Mouse (Mus musculus) MEL-GATA-1-ER (cell line): ENCODE measurements around the gene Kdm2b.

Experiments
- DNase-seq: peaks from one replicate; pipeline ENCODE4 v3.0.0-alpha.2; 2012; ENCODE audit warnings: low read depth; ENCODE audit errors: extremely low read depth

Kdm2b gene

DNA sequence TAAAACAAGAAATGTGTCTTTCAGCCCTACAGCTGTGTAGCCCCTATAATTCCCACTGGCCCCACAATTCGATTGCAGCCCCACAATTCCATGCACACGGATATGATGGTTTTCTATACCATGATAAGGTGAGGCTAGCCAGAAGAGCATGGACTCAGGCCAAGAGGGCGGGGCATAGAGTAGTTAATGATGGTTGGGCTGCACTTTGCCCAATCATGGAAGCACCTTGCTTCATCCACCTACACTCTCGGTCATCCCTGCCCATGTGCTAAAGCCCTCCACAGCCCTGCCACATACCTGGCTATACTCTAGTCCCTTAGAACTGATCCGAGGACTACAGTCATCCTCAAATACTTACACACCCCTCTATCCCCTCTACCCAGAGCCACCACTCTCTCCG lies 61.9 kb downstream of the Kdm2b start:
- DNase-seq = no peak

DNA sequence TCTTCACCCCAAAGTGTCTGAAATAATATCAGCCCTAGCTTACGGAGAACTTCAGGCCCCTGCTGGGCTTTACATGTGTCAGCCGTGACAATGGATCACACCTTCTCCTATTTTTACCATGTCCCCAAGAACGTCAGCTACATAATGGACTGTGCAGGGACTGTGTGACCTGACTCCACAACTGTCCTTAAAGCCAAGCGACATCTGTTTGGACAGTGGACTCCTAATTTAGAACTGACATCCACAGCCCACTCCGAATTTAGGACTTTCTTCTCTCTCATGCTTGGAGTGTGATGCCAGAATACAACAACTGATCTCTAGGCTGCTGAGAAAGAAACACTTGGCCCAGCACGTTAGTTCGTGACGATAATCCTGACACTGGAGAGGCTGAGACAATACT lies 62.5 kb downstream of the Kdm2b start:
- DNase-seq = no peak

DNA sequence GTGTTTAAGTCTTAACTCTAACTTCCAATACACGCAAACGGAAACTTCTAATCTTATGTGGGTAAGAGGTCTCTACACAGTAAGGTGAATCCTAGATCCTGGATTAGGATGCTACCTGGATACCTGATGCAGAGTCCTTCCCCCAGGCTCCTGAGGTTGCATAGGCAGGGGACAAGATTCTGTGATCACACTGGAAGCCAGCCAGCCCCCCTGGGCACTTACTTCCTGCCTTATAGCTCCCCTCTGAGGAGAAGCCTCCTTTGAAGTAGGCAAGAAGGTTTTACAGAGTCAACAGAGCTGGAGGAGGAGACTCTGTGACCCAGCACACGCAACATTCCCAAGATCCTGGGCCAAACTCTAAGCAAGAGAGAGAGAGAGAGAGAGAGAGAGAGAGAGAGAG lies 63.3 kb downstream of the Kdm2b start:
- DNase-seq = no peak

DNA sequence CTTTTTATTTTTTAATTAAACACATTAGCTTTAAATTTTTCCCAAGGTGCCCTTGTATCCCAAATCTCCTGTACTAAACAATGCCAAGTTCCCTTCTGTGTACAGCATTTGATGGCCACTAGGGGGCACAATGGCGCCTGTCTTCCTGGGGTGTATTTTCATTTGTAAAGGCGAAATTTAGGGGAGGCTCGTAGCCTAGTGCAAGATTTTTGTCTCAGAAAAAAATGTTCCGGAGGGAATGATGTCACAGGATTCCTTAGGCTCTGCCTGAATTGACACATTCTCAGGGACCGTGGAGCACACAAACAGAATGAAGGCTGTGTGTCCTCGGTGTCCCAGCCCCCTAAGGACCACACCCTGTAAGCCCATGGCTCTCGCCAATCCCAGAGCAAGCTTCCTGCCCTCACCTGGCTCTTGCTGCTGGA lies 64.1 kb downstream of the Kdm2b start:
- DNase-seq = no peak

DNA sequence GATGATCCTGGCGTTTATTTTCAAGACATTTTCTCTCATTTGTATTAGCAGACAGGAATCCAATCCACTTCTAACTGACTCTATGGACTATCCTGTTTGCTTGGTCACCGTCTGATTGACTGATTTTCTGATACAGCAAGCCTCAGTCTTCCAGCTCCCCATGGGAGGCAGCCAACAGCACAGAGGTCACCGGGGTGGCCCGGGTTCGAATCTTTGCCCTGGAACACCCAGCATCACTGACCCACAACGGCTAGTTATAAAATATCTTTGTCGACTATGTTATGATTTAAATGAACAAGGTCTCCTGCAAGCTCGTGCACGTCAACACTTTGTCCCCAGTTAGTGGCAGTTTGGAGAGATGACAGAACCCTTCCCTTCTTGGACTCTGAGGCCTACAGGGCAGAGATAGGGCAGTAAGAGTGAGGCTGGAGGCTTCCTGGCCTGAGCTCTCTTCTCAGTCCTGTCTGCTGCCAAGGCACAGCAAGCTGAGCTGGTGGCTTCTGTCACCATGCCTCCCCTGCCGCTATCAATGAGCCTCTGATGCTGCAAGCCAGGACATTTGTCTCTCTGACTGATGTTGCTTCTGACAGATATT lies 65.7 kb downstream of the Kdm2b start:
- no peak for DNase-seq

DNA sequence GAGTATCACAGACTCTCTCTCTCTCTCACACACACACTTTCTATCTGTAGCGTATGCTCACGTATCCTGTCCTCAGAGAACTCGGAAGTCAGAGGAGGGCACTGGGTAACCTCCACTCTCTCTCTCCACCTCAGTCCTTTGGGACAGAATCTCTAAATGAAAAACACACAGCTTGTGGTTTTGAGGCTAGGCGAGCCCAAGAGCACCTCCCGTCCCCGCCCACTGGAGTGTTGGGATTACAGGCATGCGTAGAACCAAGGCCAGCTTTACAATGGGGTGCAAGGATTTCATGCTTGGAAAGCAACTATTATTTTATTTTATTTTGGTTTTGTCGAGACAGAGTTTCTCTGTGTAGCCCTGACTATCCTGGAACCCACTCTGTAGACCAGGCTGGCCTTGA lies 67.7 kb downstream of the Kdm2b start:
- DNase-seq = no peak

DNA sequence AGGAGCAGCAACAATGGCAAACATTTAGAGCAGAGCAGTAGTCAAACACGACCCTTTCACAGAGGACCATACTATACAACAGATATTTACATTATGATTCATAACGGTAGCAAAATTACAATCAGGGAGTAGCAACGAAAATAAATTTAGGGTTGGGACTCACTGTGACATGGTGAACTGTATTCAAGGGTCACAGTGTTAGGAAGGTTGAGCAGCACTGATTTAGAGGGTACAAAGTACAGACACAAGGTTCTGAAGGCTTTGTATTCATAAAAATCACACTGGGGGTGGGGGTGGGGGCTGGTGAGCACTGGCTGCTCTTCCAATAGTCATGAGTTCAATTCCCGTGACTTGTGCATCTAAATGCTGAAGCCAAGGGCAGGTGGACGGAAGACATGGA lies 69.1 kb downstream of the Kdm2b start:
- no peak for DNase-seq

DNA sequence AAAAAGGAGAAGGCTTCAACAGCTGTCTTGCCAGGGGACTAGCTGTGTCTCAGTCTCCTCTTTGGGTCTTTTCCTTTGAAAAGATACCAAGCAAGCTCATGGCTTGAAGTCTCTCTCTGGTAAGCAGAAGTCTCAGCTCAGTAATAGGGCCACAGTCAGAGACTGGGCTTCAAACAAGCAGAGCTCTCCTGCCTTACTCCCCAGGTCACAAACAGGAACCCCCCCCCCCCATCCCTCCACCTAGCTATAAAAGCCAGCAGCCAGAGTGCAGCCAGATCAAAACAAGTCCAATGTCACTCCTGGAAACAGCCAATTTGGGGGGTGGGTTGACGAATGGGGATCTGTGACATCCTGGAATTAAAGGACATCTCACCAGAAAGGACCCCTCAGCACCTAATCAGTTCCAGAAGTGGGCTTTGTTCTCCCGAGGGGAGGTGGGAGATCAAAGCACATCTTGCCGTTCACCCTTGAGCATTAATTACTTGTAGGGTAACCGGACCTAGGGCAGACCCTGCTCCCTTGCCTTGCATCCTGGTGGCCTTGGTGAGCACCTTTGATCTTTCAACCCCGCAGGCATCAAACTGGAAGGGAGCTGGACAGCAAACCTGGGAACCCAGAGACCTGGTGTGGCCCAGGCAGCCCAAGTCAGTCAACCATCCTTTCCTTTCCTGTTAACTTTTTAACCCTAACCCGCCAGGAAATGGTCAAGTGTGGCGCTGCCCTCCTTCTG lies 71.5 kb downstream of the Kdm2b start:
- DNase-seq = no peak

DNA sequence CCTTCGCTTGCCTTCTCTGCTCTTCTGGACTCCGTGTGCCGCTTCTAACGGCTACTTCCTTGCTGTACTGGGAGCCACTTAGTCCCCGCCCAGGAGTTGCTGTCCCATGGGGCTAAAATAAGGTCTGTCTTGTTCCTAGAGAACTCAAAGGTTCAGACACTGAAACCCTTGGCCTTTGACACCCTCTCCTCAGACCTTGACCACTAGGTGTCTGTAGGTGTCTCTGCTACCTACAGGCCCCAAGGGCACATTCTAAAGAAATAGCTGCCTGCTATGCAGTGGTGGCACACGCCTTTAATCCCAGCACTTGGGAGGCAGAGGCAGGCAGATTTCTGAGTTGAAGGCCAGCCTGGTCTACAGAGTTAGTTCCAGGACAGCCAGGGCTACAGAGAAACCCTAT lies 73.5 kb downstream of the Kdm2b start:
- no peak for DNase-seq

DNA sequence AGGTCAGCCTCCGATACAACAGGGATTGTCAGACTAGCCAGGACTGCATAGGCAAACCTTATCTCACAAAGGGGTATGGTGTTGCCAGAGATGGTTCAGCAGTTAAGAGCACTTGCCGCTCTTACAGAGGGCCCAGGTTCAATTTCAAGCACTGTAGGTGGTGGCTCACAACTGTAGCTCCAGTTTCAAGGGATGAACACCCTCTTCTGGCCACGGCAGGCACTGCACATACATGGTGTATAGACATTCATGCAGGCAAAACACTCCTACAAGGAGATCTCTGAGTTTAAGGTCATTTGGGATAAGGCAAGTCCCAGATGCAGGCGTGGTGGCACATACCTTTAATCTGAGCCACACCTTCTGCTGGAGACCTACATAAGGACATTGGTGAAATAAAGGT lies 76.8 kb downstream of the Kdm2b start:
- DNase-seq = no peak

DNA sequence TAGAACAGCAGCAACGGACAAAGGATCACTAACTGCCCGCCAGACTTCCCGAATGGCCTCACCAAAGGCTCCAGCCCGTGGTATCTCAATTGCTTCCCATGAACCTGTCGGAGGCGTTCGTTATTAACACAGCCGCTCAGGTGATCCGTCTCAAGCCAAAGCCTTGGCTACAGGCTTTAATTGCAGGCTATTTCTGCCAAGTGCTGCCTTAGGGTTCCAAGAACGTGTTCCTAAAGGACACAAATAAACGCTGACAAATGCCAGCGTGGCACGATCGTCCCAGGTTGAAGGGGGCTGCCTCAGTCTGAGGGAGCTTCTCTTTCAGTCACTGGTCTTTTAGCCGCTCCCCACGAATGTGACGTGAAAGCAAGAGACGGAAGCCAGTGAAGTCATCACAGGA lies 80.1 kb downstream of the Kdm2b start:
- DNase-seq = no peak

DNA sequence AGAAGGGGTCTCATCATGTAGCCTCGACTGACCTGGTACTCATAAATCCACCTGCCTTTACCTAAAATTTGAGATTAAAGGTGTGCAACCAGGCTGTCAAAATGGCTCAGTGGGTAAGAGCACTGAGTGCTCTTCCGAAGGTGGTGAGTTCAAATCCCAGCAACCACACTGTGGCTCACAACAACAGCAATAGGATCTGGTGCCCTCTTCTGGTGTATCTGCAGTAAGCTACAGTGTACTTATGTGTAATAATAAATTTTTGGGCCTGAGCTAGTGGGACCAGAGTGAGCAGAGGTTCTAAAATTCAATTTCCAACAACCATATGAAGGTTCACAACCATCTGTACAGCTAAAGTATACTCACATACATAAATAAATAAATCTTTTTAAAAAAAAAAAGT lies 81.6 kb downstream of the Kdm2b start:
- DNase-seq = no peak

DNA sequence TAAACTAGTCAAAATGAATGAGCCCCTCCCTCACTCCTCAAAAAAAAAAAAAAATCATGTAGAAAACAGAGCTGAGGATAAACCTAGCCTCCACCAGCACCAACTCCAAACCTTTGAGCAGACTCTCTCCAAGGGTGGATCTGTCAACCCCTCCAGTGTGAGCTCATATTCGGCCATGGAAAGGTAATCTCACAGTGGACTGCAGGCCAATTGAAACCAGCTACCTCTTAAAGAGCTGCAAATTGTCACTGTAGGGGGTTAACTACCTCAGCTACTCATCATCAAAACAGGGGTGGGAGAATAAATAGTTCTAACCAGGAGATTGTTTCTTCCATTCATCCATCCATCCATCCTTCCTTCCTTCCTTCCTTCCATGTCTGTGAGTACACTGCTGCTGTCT lies 82.4 kb downstream of the Kdm2b start:
- no peak for DNase-seq

DNA sequence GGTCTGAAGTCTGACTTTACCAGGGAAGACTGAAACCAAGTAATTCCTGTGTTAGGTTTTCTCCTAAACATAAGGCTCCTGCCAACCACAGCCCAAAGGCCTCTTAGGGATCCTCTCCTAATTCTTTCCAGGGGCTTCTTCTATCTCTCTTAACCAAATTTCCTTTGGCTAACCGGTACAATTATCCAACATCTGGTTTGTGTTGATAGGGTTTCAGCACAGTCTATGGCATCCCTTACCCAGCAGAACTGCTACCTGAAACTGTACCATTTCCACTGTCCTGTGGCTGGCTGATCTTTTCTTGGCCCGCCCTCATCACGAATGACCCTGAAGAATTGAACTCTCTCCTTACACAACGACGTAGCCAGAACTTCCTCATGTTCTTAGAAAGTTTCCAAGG lies 86.5 kb downstream of the Kdm2b start:
- DNase-seq = no peak

DNA sequence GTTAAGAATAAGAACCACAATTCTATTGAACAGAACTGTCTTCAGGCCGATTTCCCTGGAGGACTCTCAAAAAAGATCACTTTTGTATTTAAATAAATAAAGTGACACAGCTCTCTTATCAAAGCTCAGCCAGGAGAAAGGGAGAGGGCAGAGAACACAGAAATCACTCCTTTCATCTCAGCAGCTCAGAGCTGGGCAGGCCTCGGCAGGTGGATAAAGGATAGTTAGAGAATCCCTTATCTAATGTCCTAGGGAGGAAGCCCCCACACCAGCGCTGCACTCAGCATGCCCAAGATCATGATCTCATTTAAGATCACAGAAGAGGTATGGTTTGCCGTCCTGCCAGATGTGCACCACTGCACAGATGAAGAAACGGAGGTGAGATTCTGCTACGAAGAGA lies 87.4 kb downstream of the Kdm2b start:
- DNase-seq = no peak

DNA sequence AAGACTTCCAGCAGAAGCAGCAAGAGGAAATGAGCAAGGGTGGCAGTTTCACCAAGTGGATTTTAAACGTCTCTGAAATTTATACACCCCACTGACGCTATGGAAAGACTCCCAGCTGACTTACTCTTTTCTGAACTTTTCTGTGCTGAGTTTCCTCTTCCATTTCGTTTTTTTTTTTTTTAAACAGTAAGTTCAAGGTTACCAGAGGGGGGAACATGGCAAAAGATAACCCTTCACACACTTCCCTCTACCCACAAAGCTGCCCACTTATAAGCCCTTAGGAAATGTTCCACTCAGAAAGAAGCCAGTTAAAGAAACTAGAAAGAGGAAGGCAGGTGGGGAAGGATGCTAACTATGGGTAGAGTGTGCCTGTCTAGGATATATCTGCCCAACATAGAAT lies 88.0 kb downstream of the Kdm2b start:
- DNase-seq = no peak

DNA sequence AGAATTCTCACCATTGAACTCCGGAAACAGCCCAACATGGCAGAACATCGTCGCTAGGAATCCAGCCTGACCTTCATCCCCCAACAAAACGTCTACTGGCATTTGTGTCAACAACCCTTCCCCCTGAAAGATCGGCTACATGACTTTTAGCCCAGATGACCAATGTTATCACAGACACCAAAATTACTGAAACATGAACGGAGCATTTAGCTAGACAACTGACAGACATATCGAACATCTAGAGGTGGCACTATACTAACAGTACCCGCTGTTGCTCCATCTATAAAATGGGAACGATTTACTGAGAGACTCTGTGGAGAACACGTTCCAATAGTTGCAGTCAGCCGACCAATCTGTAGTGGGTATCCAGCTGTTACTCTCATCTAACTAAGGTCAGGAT lies 88.4 kb downstream of the Kdm2b start:
- DNase-seq = no peak

DNA sequence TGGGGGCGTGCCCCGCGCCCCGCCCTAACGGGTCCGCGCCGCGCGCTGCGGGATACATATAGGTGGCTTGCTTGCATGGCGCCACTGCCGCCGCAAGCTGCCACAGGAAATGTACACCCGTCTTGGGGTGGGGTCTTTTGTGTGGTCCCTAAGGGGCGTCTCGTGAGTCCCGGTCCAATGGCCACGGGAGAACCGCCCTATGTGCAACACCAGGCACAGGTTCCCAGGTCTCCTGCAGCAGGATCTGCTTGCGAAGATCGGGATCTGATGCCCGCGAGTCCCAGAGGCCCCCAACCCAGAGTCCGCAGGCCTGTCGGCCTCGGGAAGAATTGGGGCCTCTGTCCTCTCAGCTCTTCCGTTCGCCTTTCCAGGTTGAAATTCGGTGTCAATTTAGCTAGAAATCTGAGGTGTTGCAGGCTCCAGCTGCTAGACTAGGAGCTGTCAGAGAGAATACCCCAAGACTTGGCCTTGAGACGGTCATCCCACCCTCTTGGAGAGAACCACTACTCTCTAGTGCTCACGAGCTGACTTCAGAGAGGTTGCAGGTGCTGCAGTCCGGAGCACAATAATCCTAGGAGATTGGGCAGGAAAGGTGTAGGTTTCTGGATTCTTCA lies 89.0 kb downstream of the Kdm2b start:
- no peak for DNase-seq

DNA sequence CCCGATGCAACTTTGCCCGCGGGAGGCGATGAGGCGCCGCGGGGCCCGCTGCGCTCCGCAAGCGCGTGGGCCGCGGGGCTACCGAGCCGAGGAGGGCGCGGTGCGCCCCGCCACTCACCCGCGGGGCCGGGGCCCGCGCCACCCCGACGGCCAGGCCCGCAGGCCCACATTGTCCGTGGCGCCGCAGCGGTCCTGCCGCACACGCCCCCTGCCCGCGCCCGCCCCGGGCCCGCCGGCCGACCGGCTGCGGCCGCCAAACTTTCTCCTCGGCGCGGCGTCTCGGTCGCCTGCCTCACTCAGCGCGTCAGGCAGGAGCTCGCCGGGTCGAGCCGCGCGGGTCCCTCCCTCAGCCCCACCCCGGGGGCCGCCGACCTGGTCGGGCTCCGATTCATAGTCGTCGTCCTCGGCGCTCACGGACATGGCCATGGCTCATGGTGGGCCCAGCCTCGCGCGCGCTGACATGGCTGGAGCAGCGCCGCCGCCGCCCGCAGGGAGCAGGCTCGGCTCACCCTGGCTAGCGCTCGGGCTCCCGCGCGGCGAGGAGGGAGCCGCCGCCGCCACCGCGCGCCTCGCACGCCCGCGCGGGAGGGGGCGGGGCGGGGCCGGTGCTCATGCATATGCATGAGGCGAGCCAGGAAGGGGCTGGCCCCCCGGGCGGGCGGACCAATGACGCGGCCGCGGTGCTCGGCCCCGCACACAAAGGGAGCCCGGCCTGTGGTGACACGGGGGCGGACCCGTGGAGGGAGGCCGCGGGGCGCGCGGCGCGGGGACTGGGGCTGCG lies 89.7 kb downstream of the Kdm2b start:
- DNase-seq = no peak

DNA sequence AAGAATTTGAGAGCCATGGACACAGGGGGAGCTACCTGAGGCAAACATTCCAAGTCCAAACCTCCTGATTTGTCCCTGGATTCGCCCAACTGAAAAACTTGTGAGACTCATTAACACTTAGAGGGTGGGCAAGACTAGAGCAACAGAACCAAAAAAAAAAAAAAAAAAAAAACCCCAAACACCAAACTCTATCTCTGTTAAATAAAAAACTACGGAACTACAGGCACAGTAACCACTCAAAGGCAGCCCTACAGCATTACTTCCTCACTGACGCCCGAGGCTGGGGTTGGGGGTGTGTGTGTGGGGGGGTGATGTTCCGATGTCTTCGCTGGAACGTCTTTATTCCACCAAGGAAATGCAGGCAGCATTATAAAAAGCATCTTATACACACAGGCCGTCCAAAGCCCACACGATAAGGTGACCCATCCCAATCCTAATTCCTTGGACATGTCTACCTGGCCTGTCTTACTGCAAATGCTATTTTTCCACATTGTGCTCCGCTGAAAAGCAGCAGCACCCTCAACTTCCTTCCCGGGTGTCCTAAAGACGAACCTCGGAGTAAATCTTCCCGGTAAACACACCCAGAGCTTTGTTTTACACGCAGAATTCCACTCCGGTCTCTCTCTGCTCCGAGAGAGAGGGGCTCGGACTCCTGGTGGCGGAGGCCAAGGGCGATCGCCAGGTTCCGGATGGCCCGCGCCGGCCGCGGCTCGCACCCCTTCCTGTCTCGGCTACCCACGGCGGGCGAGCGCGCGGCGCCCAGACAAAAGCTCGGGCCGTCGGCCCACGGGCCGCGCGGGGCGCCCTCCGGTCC lies 90.5 kb downstream of the Kdm2b start:
- no peak for DNase-seq

DNA sequence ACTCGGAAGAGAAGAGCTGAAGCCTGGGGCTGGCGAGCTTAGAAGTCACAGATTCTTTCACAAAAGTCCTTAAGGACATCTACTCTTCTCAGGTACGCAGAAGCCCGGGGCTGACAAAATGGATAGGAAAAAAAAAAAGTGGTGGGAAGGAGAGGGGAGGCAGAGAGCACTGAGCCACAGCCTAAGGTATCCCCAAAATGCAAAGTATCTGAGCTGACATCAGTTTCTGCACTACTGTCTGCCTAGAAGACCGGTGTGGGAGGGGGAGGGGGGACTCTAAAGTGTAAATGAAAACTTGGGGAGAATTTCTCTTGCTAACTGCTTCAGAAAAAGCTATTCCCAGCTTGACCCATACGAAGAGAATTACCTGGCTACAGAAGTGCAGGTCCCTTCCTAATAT lies 91.5 kb downstream of the Kdm2b start:
- DNase-seq = no peak
